Mouse (Mus musculus): ENCODE measurements around the gene Sypl2. TPM values are rescaled to one million over a fixed set of nuclear protein-coding genes. Genes with fewer than 3 reads are reported as not detected.

Gene Sypl2
- polyA plus RNA-seq, 1 experiment from 2014 or later, result 3.1 TPM

DNA sequence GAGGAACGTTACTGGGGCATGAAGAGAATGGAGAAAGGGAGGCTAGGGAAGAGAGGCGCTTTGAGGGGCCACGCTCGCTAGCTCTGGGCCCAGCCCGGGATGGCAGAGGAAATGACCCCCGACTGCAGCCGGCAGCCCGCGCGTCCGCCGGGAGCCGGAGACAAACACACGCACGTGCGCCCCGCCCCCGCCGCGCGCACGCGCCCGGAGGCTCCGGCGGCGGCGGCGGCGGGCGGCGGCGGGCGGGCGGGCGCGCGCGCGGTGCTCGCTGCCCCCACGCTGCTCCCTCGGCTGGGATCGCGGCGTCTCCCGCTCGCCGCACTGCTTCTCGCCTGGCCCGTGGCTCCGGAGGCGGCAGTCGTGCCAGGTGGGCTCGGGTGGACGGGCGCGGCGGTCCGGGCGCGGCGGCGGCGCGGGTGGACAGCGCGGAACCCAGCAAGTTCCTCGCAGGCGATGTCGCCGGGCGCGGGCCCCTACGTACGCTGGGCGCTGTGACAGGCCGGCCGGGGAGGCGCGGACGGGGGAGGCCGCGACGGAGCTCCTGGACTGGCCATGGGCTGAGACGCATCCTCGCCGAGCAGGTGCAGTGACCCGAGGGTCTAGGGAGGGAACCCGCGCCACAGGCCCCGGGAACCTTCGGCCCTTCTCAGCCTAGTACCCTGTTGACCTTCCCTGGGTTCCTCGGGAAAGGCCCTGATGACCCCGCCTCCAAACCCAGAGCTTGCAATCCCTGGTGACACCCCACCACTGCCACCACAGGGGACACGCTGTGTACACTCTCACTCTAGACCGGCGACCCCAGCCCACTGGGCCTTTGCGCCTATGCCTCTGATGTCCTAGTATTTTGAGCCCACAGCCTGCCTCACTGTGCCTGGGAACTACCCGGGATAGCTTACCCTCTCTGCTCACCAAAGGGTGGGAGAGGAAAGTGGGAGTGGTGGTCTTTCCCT lies 40.1 kb downstream of the Sypl2 start, which contains the start of gene Amigo1:
Gene Amigo1 (plus strand): TSS at position 238 of the 950 bp plus-strand sequence.
- Histone ChIP-seq H3K4me2 (ENCODE audit: low read length) (peak within 1 kb of the TSS; percentile 78), H3K4me3 (ENCODE audit: control insufficient read depth in 1 of 2, insufficient read depth in 1 of 2, low read depth in 1 of 2, low read length in 2 of 2) (peak within 1 kb of the TSS; percentile 59 to 67), H3K27ac (replicated peaks in 1 of 2; ENCODE audit: control insufficient read depth in 1 of 2, insufficient read depth in 1 of 2, low read depth in 2 of 2, low read length in 2 of 2) (no peak within 1 kb of the TSS), H3K27me3 (ENCODE audit: control insufficient read depth, insufficient read depth, low read length) (peaks cover 9% of the 10 kb centered on the region; the same call in 1 of the 2 replicates), H3K36me3 (ENCODE audit: control insufficient read depth, insufficient read depth, low read length) (0 out of 2 replicates have a peak, but pooled peaks cover 8% of the 10 kb centered on the region), H3K4me1 (ENCODE audit: control insufficient read depth in 2 of 2, insufficient read depth in 2 of 2, low read length in 2 of 2) (peaks cover 6% of the 10 kb centered on the region in 2 experiments; a peak in 2 of 4 replicates), H3K9me3 (ENCODE audit: control insufficient read depth, low read length) (no peaks in the 10 kb centered on the region), H3K9ac (ENCODE audit: low read length) (peak within 1 kb of the TSS; percentile 75)
- ATAC-seq (ENCODE audit: insufficient number of reproducible peaks, insufficient read depth, low FRiP score, low read depth), result peak; percentile 63
- 3% methylated on average over 82 of the region's 100 CpGs for WGBS

DNA sequence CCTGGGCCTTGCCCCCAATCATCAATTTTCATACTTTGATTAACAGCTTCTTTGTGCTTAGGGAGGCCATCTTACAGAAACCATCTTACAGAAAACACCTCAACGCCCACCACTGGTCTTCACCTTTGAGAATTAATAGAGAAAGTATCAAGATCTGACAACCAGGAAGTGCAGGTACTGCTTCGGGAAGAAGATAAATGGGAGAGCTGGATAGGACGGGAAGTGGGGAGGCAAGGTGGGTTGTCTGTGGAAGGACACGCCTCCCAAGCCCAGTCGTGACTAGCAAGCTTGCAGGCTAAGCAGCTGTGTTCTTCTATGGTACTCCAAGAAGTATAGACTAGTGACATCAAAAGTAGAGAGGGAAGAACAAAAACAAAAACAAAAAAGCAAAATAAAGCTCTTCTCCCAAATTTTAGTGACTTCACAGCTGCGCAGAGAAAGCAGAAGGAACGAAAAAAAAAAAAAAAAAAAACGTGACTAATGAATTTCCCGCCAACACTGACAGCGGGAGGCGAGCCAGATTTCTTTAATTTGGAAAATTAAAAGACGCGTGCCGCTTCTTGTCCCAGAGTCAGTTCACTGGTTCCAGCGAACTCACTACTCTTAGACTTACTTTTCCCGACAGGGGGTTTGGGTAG lies 40.9 kb downstream of the Sypl2 start:
- no peak for ATAC-seq (ENCODE audit: insufficient number of reproducible peaks, insufficient read depth, low FRiP score, low read depth)
- Histone ChIP-seq H3K27ac (replicated peaks in 1 of 2; ENCODE audit: control insufficient read depth in 1 of 2, insufficient read depth in 1 of 2, low read depth in 2 of 2, low read length in 2 of 2) (no peak overlapping the region), H3K4me3 (ENCODE audit: control insufficient read depth in 1 of 2, insufficient read depth in 1 of 2, low read depth in 1 of 2, low read length in 2 of 2) (peak overlapping the region; percentile 59 to 67), H3K4me2 (ENCODE audit: low read length) (peak overlapping the region; percentile 78), H3K9ac (ENCODE audit: low read length) (peak overlapping the region; percentile 75), H3K36me3 (ENCODE audit: control insufficient read depth, insufficient read depth, low read length) (0 out of 2 replicates have a peak, but pooled peaks cover 8% of the 10 kb centered on the region), H3K27me3 (ENCODE audit: control insufficient read depth, insufficient read depth, low read length) (peaks cover 9% of the 10 kb centered on the region; the same call in 1 of the 2 replicates), H3K4me1 (ENCODE audit: control insufficient read depth in 2 of 2, insufficient read depth in 2 of 2, low read length in 2 of 2) (peaks cover 6% of the 10 kb centered on the region in 2 experiments; a peak in 2 of 4 replicates), H3K9me3 (ENCODE audit: control insufficient read depth, low read length) (no peaks in the 10 kb centered on the region)
- 4% methylated on average over 16 of the region's 16 CpGs for WGBS

DNA sequence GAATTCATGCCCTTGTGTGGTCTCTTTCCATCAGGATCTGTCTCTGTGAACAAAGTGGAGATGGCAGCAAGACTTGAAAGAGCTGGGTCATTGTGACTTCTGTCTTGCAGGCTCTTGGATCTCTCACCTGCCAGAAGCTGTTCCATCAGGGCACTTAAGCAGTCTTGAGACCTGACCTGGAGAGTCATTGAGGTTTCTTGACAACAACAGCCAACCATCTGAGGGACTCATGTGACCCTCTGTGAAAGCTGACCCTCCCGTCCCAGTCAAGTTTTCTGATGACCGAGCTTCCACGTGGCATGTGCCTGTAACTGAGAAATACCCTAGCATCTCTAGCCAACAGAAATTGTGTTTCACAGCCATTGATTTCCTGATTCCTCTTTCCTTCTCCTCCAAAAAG lies 41.7 kb downstream of the Sypl2 start:
- ATAC-seq (ENCODE audit: insufficient number of reproducible peaks, insufficient read depth, low FRiP score, low read depth), result no peak
- Histone ChIP-seq H3K4me3 (ENCODE audit: control insufficient read depth in 1 of 2, insufficient read depth in 1 of 2, low read depth in 1 of 2, low read length in 2 of 2) (no peak overlapping the region), H3K4me2 (ENCODE audit: low read length) (no peak overlapping the region), H3K4me1 (ENCODE audit: control insufficient read depth in 2 of 2, insufficient read depth in 2 of 2, low read length in 2 of 2) (peaks cover 6% of the 10 kb centered on the region in 2 experiments; a peak in 2 of 4 replicates), H3K9me3 (ENCODE audit: control insufficient read depth, low read length) (no peaks in the 10 kb centered on the region), H3K27me3 (ENCODE audit: control insufficient read depth, insufficient read depth, low read length) (peaks cover 9% of the 10 kb centered on the region; the same call in 1 of the 2 replicates), H3K36me3 (ENCODE audit: control insufficient read depth, insufficient read depth, low read length) (0 out of 2 replicates have a peak, but pooled peaks cover 8% of the 10 kb centered on the region), H3K27ac (replicated peaks in 1 of 2; ENCODE audit: control insufficient read depth in 1 of 2, insufficient read depth in 1 of 2, low read depth in 2 of 2, low read length in 2 of 2) (no peak overlapping the region), H3K9ac (ENCODE audit: low read length) (no peak overlapping the region)
- 76% methylated on average over 3 of the region's 3 CpGs for WGBS

DNA sequence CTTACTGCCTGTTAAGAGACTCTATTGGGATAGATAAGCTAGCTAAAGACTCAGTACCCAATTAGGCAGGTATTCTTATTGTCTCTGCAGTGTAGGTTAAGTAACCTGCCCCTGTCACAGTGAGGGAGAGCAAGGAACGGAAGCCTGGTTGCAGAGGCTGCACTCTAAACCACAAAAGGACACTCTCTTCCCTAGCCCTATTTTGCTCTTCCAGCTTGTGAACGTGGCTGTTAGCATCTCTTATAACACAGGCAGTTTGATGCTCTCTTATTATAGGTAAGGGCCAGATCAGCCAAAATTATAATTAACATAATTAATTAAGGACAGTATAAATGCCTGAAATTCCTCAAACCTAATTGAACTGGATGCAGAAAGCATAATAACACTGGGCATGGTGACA lies 45.9 kb downstream of the Sypl2 start:
- Histone ChIP-seq H3K4me3 (ENCODE audit: control insufficient read depth in 1 of 2, insufficient read depth in 1 of 2, low read depth in 1 of 2, low read length in 2 of 2) (no peak overlapping the region), H3K4me1 (ENCODE audit: control insufficient read depth in 2 of 2, insufficient read depth in 2 of 2, low read length in 2 of 2) (peaks cover 0 to 1% of the 10 kb centered on the region in 2 experiments; a peak in 1 of 4 replicates), H3K4me2 (ENCODE audit: low read length) (no peak overlapping the region), H3K9me3 (ENCODE audit: control insufficient read depth, low read length) (no peaks in the 10 kb centered on the region), H3K27ac (replicated peaks in 1 of 2; ENCODE audit: control insufficient read depth in 1 of 2, insufficient read depth in 1 of 2, low read depth in 2 of 2, low read length in 2 of 2) (no peak overlapping the region), H3K36me3 (ENCODE audit: control insufficient read depth, insufficient read depth, low read length) (no peaks in the 10 kb centered on the region), H3K9ac (ENCODE audit: low read length) (no peak overlapping the region), H3K27me3 (ENCODE audit: control insufficient read depth, insufficient read depth, low read length) (peaks cover 5% of the 10 kb centered on the region; the same call in 1 of the 2 replicates)
- WGBS, result 38% methylated on average over 2 of the region's 2 CpGs
- no peak for ATAC-seq (ENCODE audit: insufficient number of reproducible peaks, insufficient read depth, low FRiP score, low read depth)

DNA sequence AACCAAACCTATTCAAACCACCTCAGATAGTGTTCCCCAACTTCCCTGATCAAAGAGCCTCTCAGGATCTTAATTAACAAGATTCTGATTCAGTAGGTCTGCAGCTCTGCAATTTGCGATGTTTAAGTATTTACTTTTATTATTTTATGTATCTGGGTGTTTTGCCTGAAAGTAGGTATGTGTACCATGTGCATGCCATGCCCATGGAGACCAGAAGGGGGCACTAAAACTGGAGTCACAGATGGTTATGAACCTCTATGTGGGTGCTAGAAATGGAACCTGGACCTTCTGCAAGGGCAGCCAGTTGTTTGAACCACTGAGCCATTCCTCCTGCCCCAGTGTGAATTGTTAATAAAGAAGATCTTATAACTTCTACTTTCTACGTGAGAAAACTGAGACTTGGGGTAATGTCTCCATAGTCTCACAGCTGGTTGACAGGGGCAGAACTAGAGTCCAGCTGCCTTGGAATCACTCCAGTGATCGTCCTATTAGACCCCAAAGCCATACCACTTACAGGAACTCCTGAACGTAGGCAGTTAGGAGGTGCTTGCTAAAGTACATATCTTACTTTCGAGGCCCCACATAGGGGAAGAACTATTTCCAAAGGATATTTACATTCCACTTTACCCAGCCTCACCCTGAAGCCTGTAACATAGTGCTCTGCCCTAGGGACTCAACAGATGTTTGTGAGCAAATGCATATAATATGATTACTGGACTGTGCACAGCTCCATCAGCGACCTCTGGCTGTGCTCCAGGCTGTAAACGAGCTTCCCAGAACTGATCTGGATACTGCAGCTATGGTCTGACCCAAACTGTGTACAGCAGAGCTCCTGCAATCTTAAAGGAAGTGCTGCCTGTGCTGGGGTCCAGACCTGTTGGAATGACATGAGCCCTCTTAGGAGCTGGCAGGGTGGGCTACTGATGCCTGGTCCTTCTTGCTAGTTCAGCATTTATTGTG lies 47.4 kb downstream of the Sypl2 start:
- H3K9me3 ChIP-seq (ENCODE audit: control insufficient read depth, low read length), result no peaks in the 10 kb centered on the region
- no peak for ATAC-seq (ENCODE audit: insufficient number of reproducible peaks, insufficient read depth, low FRiP score, low read depth)
- 69% methylated on average over 7 of the region's 7 CpGs for WGBS
- no peak overlapping the region for H3K27ac ChIP-seq (replicated peaks in 1 of 2; ENCODE audit: control insufficient read depth in 1 of 2, insufficient read depth in 1 of 2, low read depth in 2 of 2, low read length in 2 of 2)
- peaks cover 6 to 7% of the 10 kb centered on the region in 2 experiments for H3K4me1 ChIP-seq (ENCODE audit: control insufficient read depth in 2 of 2, insufficient read depth in 2 of 2, low read length in 2 of 2)
- H3K4me2 ChIP-seq (ENCODE audit: low read length), result no peak overlapping the region
- no peaks in the 10 kb centered on the region for H3K36me3 ChIP-seq (ENCODE audit: control insufficient read depth, insufficient read depth, low read length)
- H3K4me3 ChIP-seq (ENCODE audit: control insufficient read depth in 1 of 2, insufficient read depth in 1 of 2, low read depth in 1 of 2, low read length in 2 of 2), result no peak overlapping the region
- H3K9ac ChIP-seq (ENCODE audit: low read length), result no peak overlapping the region
- peaks cover 5% of the 10 kb centered on the region; the same call in 1 of the 2 replicates for H3K27me3 ChIP-seq (ENCODE audit: control insufficient read depth, insufficient read depth, low read length)

DNA sequence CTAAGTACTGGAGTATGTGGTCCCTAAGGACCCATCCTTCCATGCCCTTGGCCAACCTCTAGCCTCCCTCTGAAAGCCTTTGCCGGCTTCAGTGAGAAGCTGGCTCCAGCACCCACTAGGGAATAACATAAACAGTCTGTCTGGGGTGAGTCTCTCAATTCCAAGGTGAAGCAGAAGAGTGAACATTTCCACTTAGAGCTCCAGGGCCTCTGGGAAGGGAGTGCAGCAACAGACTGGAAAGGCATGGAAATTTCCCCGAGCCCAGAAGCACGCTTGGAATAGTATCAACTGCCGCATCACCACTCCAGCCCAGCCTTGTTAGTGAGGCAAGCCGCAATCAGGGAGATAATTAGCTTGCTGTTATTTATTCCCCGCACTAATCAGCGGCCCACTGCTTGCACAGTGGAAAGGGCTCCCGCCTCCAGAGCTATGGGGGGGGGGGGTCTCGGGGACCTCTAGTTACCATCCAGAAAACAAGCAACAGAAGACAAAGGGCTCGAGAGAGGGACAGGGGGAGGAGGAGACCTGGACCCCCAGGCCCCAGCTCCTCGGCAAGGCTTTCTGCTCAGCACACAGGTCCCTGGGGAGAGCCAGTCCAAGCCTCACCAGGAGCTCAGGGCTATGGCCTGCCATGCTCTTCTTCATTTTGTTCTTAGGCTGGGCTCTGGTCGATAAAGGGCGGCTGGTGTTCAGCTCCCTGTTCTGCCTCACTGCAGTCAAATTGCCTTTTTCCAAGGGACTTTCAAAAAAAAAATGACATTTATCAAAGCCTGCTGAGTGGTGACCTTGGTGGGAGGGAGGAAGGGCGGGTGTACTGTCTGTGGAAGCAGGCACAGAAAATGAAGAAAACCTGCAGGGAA lies 51.5 kb downstream of the Sypl2 start:
- H3K27me3 ChIP-seq (ENCODE audit: control insufficient read depth, insufficient read depth, low read length), result 0 out of 2 replicates have a peak, but pooled peaks cover 6% of the 10 kb centered on the region
- no peak overlapping the region for H3K9ac ChIP-seq (ENCODE audit: low read length)
- H3K4me3 ChIP-seq (ENCODE audit: control insufficient read depth in 1 of 2, insufficient read depth in 1 of 2, low read depth in 1 of 2, low read length in 2 of 2), result no peak overlapping the region
- H3K27ac ChIP-seq (replicated peaks in 1 of 2; ENCODE audit: control insufficient read depth in 1 of 2, insufficient read depth in 1 of 2, low read depth in 2 of 2, low read length in 2 of 2), result no peak overlapping the region
- H3K4me2 ChIP-seq (ENCODE audit: low read length), result peak overlapping the region; percentile 35; the same call in 1 of the 2 replicates
- peaks cover 6 to 7% of the 10 kb centered on the region in 2 experiments for H3K4me1 ChIP-seq (ENCODE audit: control insufficient read depth in 2 of 2, insufficient read depth in 2 of 2, low read length in 2 of 2)
- no peaks in the 10 kb centered on the region for H3K36me3 ChIP-seq (ENCODE audit: control insufficient read depth, insufficient read depth, low read length)
- 21% methylated on average over 14 of the region's 14 CpGs for WGBS
- ATAC-seq (ENCODE audit: insufficient number of reproducible peaks, insufficient read depth, low FRiP score, low read depth), result peak; percentile 39
- no peaks in the 10 kb centered on the region for H3K9me3 ChIP-seq (ENCODE audit: control insufficient read depth, low read length)

Measured in heart, embryonic 14.5 days (tissue).